Mouse (Mus musculus): ENCODE measurements around the gene Stpg3.
A peak's percentile ranks its signal among the peaks of the same experiment; 100 is the strongest.
"Not testable (repeated sequence)": the region's sequence is repeated elsewhere in the genome, so short reads cannot be mapped to it uniquely, and the experiment has no call there.

The Stpg3 gene

GRCm38 (mm10) chr2:25214444-25214843 lies at the start of gene Stpg3:
Gene Stpg3, minus strand, starts transcription at chr2:25214637.
- DNase-seq (ENCODE audit: low spot score): no peak

GRCm38 (mm10) chr2:25263623-25264285 lies 49.3 kb upstream of the Stpg3 start:
- DNase-seq (ENCODE audit: low spot score): no peak

- no peak for DNase-seq (ENCODE audit: low spot score)
Measured at GRCm38 (mm10) chr2:25262795-25263622, 48.6 kb upstream of the Stpg3 start.

GRCm38 (mm10) chr2:25262291-25262767 lies 47.9 kb upstream of the Stpg3 start, which contains the start of gene Tprn:
Gene Tprn, plus strand, starts transcription at chr2:25262618.
- peak; percentile 93 for DNase-seq (ENCODE audit: low spot score)

- no peak for DNase-seq (ENCODE audit: low spot score)
Measured at GRCm38 (mm10) chr2:25261870-25262269, 47.4 kb upstream of the Stpg3 start.

GRCm38 (mm10) chr2:25258887-25259286 lies 44.5 kb upstream of the Stpg3 start:
- DNase-seq (ENCODE audit: low spot score): no peak

GRCm38 (mm10) chr2:25257250-25257649 lies 42.8 kb upstream of the Stpg3 start:
- not testable (repeated sequence) for DNase-seq (ENCODE audit: low spot score)

GRCm38 (mm10) chr2:25256443-25257109 lies 42.1 kb upstream of the Stpg3 start:
- DNase-seq (ENCODE audit: low spot score): not testable (repeated sequence)

- DNase-seq (ENCODE audit: low spot score): no peak
Measured at GRCm38 (mm10) chr2:25255284-25255779, 40.9 kb upstream of the Stpg3 start, which contains the start of gene Tmem203. Gene Tmem203, plus strand, starts transcription at chr2:25255439.

- no peak for DNase-seq (ENCODE audit: low spot score)
Measured at GRCm38 (mm10) chr2:25252331-25252730, 37.9 kb upstream of the Stpg3 start.

- no peak for DNase-seq (ENCODE audit: low spot score)
Measured at GRCm38 (mm10) chr2:25246183-25247072, 32.0 kb upstream of the Stpg3 start, which contains the start of gene AL732309.1. Gene AL732309.1, minus strand, starts transcription at chr2:25246863.

- no peak for DNase-seq (ENCODE audit: low spot score)
Measured at GRCm38 (mm10) chr2:25244144-25244543, 29.7 kb upstream of the Stpg3 start.

GRCm38 (mm10) chr2:25243342-25243741 lies 28.9 kb upstream of the Stpg3 start:
- DNase-seq (ENCODE audit: low spot score): no peak

GRCm38 (mm10) chr2:25242101-25242506 lies 27.7 kb upstream of the Stpg3 start, which contains the start of the genes Rnf208 and Cysrt1:
Gene Rnf208, plus strand, starts transcription at chr2:25242255.
Gene Cysrt1, minus strand, starts transcription at chr2:25242452.
- no peak for DNase-seq (ENCODE audit: low spot score)

GRCm38 (mm10) chr2:25241438-25241775 lies 27.0 kb upstream of the Stpg3 start:
- DNase-seq (ENCODE audit: low spot score): no peak

- DNase-seq (ENCODE audit: low spot score): no peak
Measured at GRCm38 (mm10) chr2:25240723-25241437, 26.4 kb upstream of the Stpg3 start.

GRCm38 (mm10) chr2:25240310-25240709 lies 25.9 kb upstream of the Stpg3 start:
- no peak for DNase-seq (ENCODE audit: low spot score)

GRCm38 (mm10) chr2:25239766-25240165 lies 25.3 kb upstream of the Stpg3 start:
- no peak for DNase-seq (ENCODE audit: low spot score)

GRCm38 (mm10) chr2:25238106-25238505 lies 23.7 kb upstream of the Stpg3 start:
- DNase-seq (ENCODE audit: low spot score): no peak

- DNase-seq (ENCODE audit: low spot score): no peak
Measured at GRCm38 (mm10) chr2:25237522-25237921, 23.1 kb upstream of the Stpg3 start.

All from layer of hippocampus, adult 9-10 months (tissue).